Mouse (Mus musculus) thymus, postnatal 0 days (tissue): ENCODE measurements around the gene Esrp2. TPM values are rescaled to one million over a fixed set of nuclear protein-coding genes. Genes with fewer than 3 reads are reported as not detected.

Source experiments
- DNase-seq: peaks from one replicate; pipeline ENCODE4 v3.0.0-alpha.2; 2015; ENCODE audit warnings: low spot score
- polyA plus RNA-seq: library from polyadenylated mRNA; unstranded; fragments of >200 nt; fragmentation: Nextera tagmentation; extraction: Ambion mirVana; gene quantifications from 2 replicates; pipeline ENCODE4 v1.2.1, GENCODE M21; 2015

Esrp2 gene
- polyA plus RNA-seq, 1 experiment from 2014 or later = 9.6 TPM

GRCm38 (mm10) chr8:106149025-106149424 is 12.3 kb upstream of the Esrp2 start:
- no peak for DNase-seq

- no peak for DNase-seq
Observed at GRCm38 (mm10) chr8:106147868-106148565, 11.2 kb upstream of the Esrp2 start.

GRCm38 (mm10) chr8:106146014-106146413 is 9.2 kb upstream of the Esrp2 start:
- DNase-seq = no peak

- no peak for DNase-seq
Observed at GRCm38 (mm10) chr8:106145331-106145730, 8.6 kb upstream of the Esrp2 start.

- DNase-seq = peak; percentile 89
Observed at GRCm38 (mm10) chr8:106140769-106141168, 4.0 kb upstream of the Esrp2 start.

- DNase-seq = no peak
Observed at GRCm38 (mm10) chr8:106140191-106140590, 3.4 kb upstream of the Esrp2 start.

GRCm38 (mm10) chr8:106138616-106139015 is 1.8 kb upstream of the Esrp2 start:
- no peak for DNase-seq

- no peak for DNase-seq
Observed at GRCm38 (mm10) chr8:106137906-106138477, 1.2 kb upstream of the Esrp2 start.

GRCm38 (mm10) chr8:106137218-106137905 is 588 bp upstream of the Esrp2 start:
- no peak for DNase-seq

- peak; percentile 35 for DNase-seq
Observed at GRCm38 (mm10) chr8:106135672-106136071, 1.1 kb downstream of the Esrp2 start.

GRCm38 (mm10) chr8:106134751-106135571 is 1.8 kb downstream of the Esrp2 start:
- peak; percentile 66 for DNase-seq

GRCm38 (mm10) chr8:106133946-106134345 is 2.8 kb downstream of the Esrp2 start:
- DNase-seq = no peak

- DNase-seq = peak; percentile 42
Observed at GRCm38 (mm10) chr8:106133526-106133925, 3.2 kb downstream of the Esrp2 start.

- DNase-seq = no peak
Observed at GRCm38 (mm10) chr8:106132356-106132755, 4.4 kb downstream of the Esrp2 start.

GRCm38 (mm10) chr8:106131488-106132222 is 5.1 kb downstream of the Esrp2 start:
- DNase-seq = no peak

GRCm38 (mm10) chr8:106131021-106131420 is 5.8 kb downstream of the Esrp2 start:
- no peak for DNase-seq

- no peak for DNase-seq
Observed at GRCm38 (mm10) chr8:106130505-106130904, 6.3 kb downstream of the Esrp2 start.

GRCm38 (mm10) chr8:106129997-106130396 is 6.8 kb downstream of the Esrp2 start:
- DNase-seq = no peak

GRCm38 (mm10) chr8:106129232-106129930 is 7.4 kb downstream of the Esrp2 start:
- no peak for DNase-seq

GRCm38 (mm10) chr8:106127882-106128410 is 8.8 kb downstream of the Esrp2 start:
- no peak for DNase-seq
